Mouse (Mus musculus) urinary bladder, adult 2 months (tissue): ENCODE data around the gene Scn2a. TPM values are rescaled to one million over a fixed set of nuclear protein-coding genes. Genes with fewer than 3 reads are reported as not detected.

Source experiments
- DNase-seq: peaks from one replicate; pipeline ENCODE4 v3.0.0; 2022; ENCODE audit warnings: low spot score
- polyA plus RNA-seq: library from polyadenylated mRNA; depleted of rRNA; stranded (reverse); fragments of >200 nt; gene quantifications from 2 replicates; pipeline ENCODE4 v1.2.3, GENCODE M21; 2012; rRNA removed

Scn2a gene
- polyA plus RNA-seq, result 2.4 and 2.8 TPM in 2 replicates

- DNase-seq, result no peak
Observed at GRCm38 (mm10) chr2:65620556-65621166, at the start of gene Scn2a. Scn2a (plus strand) TSS chr2:65620771.

GRCm38 (mm10) chr2:65587679-65588078, 32.9 kb upstream of the Scn2a start:
- DNase-seq, result no peak

GRCm38 (mm10) chr2:65607813-65608212, 12.8 kb upstream of the Scn2a start:
- DNase-seq, result no peak

GRCm38 (mm10) chr2:65611887-65612286, 8.7 kb upstream of the Scn2a start:
- DNase-seq, result no peak

GRCm38 (mm10) chr2:65619781-65620180, 790 bp upstream of the Scn2a start:
- no peak for DNase-seq

GRCm38 (mm10) chr2:65621254-65621653, 683 bp downstream of the Scn2a start:
- DNase-seq, result no peak

GRCm38 (mm10) chr2:65621838-65622237, 1.3 kb downstream of the Scn2a start:
- no peak for DNase-seq

GRCm38 (mm10) chr2:65652636-65653035, 32.1 kb downstream of the Scn2a start:
- no peak for DNase-seq

- no peak for DNase-seq
Observed at GRCm38 (mm10) chr2:65657031-65657430, 36.5 kb downstream of the Scn2a start.

GRCm38 (mm10) chr2:65658430-65658829, 37.9 kb downstream of the Scn2a start:
- no peak for DNase-seq

- DNase-seq, result no peak
Observed at GRCm38 (mm10) chr2:65663892-65664291, 43.3 kb downstream of the Scn2a start.

- no peak for DNase-seq
Observed at GRCm38 (mm10) chr2:65664481-65664880, 43.9 kb downstream of the Scn2a start.

- DNase-seq, result no peak
Observed at GRCm38 (mm10) chr2:65665180-65665579, 44.6 kb downstream of the Scn2a start.

- DNase-seq, result no peak
Observed at GRCm38 (mm10) chr2:65667590-65668436, 47.2 kb downstream of the Scn2a start.

GRCm38 (mm10) chr2:65668437-65669135, 48.0 kb downstream of the Scn2a start:
- DNase-seq, result no peak

- DNase-seq, result no peak
Observed at GRCm38 (mm10) chr2:65669561-65669960, 49.0 kb downstream of the Scn2a start.

GRCm38 (mm10) chr2:65670153-65670817, 49.7 kb downstream of the Scn2a start:
- no peak for DNase-seq

- no peak for DNase-seq
Observed at GRCm38 (mm10) chr2:65679621-65680020, 59.0 kb downstream of the Scn2a start.

- DNase-seq, result no peak
Observed at GRCm38 (mm10) chr2:65685151-65685550, 64.6 kb downstream of the Scn2a start.

GRCm38 (mm10) chr2:65690456-65691184, 70.0 kb downstream of the Scn2a start:
- no peak for DNase-seq

GRCm38 (mm10) chr2:65694485-65694884, 73.9 kb downstream of the Scn2a start:
- no peak for DNase-seq
